Mouse (Mus musculus): ENCODE measurements around the gene Mcam.

GRCm38 (mm10) chr9:44085276-44085675 is 49.0 kb upstream of the Mcam start:
- TF ChIP-seq CTCF (IDR thresholded peaks at IDR 0.05; ENCODE audit: low read depth, low read length) = no peak
- no peak for TF ChIP-seq POLR2A (IDR thresholded peaks at IDR 0.05; ENCODE audit: insufficient read depth, low read length)

Measured in ES-Bruce4 (cell line).